Mouse (Mus musculus) brain, adult 2 months (tissue): ENCODE measurements around the gene Grn.
"Not testable (repeated sequence)": the region's sequence is repeated elsewhere in the genome, so short reads cannot be mapped to it uniquely, and the experiment has no call there.

ENCODE experiments used
- DNase-seq: peaks from one replicate; pipeline ENCODE4 v3.0.0; 2011; ENCODE audit warnings: low read depth, low spot score

The Grn gene

DNA sequence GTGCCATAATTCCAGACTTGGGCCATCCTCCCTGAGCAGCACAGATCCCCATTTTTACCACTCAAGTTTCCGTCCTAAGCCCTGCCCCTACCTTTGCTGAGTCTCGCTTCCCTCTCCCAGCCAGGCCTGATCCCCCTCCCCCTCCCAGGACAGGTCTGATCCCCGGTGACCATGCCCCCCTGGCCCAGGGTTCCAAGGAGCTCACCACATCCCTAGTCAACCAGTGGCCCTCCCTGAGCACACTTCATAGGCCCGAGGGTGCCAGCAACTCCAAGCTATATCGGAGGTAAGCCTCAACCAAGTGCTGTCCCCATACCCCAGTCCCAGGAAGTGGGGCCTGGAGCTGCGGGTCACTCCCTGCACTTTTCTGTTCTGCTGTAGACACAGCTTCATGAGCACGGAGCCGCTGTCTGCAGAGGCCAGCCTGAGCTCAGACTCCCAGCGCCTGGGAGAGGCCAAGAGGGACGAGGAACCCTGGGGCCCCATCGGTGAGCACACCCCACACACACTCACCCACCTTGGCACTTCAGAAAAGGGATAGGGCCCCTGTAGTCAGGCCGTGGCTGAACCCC, 29.5 kb upstream of the Grn start:
- DNase-seq, result no peak

- no peak for DNase-seq
Measured at GRCm38 (mm10) chr11:102401898-102402500, 28.1 kb upstream of the Grn start.

DNA sequence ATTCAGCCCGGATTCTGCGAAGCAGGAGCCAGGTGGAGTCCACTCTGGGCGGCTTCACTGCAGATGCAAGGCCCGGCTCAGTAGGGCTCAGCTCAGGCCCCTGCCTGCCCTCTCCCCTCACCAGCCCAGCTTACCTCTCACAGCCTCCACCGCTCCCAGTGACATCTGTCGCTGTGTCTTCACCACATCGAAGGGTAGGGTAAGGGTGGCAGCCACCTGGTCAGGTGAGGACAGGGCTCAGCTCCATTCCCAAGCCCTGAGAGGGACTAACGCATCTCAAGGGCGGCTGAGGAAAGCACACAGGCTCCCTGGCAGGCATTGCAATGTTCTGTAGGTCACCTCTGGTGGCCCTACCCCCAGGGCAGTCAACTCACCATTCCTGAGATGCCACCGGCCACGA, 26.5 kb upstream of the Grn start:
- no peak for DNase-seq

- peak; percentile 22 for DNase-seq
Measured at GRCm38 (mm10) chr11:102404161-102405010, 25.7 kb upstream of the Grn start.

GRCm38 (mm10) chr11:102405544-102406285, 24.4 kb upstream of the Grn start:
- DNase-seq, result no peak

DNA sequence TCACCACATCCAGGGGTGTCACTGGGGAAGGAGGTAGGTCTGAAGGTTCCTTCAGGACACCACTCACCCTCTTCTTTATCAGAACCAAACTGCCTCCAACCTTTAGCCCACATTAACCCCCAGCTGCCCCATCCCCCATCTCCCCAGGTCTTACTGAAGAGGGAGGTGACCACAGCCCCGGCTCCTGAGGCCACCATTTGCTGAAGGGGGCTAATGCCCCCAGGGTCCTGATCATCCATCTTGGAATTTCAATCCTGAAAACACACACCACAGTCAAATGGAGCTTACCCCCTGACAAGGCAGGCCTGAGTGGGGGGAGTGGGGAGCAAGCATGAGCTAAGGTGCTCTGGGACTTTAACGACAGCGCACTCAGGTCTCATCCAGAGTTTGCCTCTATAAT, 23.7 kb upstream of the Grn start:
- no peak for DNase-seq

DNA sequence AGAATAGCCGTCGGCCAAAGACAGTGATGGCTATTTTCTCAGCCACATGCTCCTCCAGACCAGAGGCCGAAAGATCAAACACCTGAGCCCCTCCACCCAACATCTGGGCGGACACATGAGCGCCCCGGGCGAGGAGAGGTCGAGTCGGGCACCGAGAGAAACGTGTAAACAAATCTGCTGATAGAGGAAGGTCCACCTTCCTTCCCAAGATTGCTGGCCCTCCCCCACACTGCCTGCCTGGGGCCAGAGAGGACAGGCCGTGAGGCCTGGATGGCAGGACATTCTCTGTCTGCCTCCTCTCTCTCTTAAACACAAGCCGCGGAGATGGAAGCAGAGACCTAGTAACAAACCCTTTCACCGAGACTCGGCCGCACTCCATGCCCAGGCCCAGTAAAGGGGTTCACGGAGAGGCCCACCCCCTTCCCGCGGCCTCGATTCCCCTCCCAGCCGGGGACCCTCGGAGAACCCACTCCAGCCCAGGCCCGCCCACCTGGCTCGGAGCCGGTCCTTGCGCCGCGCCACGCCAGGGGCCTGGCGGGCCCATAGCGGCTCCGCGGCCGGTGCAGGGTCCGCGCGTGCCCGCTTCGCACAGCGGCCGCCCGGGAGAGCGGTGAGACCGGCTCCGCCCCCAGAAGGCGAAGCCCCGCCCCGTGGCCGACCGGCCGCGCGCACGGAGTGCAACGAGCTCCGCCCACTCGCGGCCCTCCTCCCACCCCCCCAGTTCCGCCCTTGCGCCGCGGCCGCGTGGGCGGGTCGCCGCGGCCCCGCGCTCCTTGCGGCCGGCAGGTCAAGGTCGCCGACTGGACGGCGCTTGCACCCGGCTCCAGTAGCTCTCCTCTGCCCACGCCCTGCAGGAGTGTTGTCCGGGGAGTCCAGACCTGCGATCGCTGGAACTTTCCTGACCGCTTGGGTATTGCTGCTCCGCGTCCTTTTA, 22.9 kb upstream of the Grn start:
- peak; percentile 96 for DNase-seq

- no peak for DNase-seq
Measured at GRCm38 (mm10) chr11:102407834-102408215, 22.3 kb upstream of the Grn start, which contains the start of gene Slc25a39. Gene Slc25a39 (minus strand): TSS chr11:102407946.

DNA sequence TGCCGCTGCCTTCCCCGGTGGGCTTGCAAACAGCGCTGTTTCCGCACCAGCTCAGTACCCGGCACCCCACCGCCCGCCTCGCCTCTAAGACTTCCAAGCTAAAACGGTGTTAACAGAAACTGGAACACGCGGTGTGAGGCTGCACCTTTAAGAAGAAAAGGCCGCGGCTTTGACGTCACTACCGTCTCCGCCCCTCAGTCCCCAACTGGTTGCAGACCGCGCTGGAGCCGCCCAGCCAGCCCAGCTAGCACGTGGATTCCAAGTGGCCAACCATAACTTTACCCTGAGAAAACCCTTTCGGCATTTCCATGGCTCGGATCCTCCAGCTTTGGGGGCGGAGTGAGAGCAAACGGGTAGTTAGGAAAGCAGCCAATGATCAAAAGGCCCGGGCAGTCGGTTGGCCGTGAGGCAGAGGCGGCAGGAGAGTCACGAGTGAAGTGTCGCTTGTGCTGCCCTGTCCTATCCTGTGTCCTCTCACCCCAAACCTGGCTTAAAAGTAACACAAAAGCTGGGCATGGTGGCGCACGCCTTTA, 21.7 kb upstream of the Grn start:
- DNase-seq, result peak; percentile 100

DNA sequence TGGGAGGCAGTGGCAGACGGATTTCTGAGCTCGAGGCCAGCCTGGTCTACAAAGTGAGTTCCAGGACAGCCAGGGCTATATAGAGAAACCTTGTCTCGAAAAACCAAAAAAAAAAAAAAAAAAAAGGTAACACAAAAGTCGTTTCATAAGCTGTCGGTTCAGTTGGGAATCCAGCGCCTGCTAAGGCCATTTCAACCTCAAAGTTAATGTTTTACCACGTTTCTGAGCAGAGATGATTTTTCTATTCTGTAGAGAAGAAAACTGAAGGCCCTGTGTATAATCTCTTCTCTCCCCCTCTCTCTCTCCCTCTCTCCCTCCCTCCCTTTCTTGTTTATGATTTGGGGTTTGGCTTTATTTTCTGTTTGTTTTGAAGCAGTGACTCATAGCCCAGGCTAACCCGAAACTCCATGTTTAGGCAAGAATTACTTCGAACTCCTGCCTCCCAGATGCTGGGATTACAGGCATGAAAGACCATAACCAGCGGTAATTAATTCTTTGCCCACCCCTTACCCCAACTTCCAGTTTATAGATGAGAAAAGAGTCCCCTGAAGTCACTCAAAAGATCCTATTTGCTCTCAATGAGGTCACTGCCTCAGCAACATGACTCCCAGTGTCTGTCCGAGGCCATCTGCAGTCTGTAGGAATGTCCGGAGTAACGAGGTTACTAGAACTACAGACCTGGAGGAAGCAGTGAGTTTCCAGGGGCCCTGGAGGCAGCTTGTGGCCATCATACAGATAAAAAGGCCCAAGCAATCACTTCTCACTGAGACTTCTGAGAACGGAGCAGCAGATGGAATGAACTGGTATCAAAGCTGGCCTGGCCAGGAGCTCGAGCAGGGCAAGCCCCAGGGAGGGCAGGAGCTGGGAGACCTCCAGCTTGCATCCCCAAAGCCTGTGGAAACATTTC, 21.0 kb upstream of the Grn start:
- DNase-seq, result no peak

GRCm38 (mm10) chr11:102409795-102410330, 20.3 kb upstream of the Grn start:
- DNase-seq, result no peak

DNA sequence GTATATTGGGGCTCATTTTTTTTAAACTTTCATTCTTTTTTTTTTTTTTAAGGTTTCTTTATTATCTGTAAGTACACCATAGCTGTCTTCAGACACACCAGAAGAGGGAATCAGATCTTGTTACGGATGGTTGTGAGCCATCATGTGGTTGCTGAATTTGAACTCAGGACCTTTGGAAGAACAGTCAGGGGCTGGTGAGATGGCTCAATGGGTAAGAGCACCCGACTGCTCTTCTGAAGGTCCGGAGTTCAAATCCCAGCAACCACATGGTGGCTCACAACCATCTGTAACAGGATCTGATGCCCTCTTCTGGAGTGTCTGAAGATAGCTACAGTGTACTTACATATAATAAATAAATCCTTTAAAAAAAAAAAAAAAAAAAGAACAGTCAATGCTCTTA, 19.8 kb upstream of the Grn start:
- not testable (repeated sequence) for DNase-seq

DNA sequence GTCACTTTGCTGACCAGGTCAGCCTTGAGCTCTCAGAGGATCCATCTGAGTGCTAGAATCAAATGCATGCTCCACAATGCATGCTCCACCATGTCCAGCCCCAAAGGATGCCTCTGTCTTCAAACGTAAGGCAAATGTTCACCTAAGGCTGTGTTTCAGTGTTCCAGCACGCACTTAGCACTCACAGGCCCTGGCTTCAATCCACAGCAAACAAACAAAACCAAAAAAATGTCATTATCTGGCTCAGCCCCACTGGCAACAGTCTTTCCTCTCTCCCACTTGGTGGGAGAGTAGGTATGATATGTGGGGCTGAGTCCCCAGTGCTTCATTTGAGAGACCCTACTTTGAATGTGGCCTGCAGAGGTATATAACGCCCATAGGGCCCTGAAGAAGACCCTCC, 19.1 kb upstream of the Grn start:
- no peak for DNase-seq

DNA sequence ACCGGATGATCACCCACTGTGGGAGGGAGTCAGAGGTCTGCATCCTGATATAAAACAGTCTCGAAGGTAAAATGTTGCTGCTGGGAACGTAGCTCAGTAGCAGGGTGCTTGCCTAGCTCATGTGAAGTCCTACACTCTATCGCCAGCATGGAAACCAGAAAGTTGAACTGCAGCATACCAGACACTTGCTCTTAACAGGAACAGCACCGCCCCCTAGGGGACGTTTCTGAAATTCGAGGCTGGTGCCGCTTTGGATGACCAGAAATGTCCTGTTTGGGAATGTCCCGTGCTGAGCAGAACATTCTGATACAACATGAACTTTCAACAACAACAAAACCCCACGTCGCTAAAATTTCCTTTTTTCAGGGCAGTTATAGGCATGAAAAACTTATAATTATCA, 18.4 kb upstream of the Grn start:
- peak; percentile 97 for DNase-seq

- no peak for DNase-seq
Measured at GRCm38 (mm10) chr11:102413059-102413458, 17.1 kb upstream of the Grn start.

DNA sequence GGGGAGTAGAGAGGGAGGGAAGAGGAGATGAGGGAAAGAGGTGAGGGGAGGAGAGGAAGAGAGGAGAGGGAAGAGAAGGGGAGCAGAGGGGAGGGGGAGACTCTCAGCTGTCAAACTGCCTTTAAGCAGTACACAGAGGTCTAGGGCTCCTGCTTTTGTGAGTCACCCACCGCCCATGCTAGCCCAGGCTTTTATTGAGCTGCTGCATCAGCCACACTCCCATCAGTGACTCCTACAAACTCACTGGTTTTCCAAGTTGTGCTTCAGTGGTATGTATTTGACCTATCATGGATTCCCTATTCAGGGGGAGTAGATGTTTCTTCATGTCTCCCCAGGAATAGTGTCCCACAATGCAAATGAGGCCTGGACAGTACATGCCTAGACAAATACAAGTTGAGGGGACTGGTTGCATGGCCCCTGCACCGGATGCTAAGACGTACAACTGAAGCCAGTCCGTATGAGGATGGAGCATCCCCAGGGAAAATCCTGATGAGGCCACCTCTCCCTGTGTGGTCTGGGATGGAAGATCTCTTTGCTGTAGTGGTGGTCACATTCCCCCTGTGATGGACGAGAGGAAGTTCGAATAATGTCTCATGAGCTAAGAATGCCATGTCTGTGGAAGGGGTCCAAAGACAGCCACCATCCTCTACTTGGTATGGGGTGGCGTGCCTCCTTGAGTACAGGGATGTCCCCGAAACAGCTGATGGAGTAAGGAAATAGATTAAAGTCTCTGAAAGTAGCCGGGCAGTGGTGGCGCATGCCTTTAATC, 14.9 kb upstream of the Grn start:
- DNase-seq, result no peak

DNA sequence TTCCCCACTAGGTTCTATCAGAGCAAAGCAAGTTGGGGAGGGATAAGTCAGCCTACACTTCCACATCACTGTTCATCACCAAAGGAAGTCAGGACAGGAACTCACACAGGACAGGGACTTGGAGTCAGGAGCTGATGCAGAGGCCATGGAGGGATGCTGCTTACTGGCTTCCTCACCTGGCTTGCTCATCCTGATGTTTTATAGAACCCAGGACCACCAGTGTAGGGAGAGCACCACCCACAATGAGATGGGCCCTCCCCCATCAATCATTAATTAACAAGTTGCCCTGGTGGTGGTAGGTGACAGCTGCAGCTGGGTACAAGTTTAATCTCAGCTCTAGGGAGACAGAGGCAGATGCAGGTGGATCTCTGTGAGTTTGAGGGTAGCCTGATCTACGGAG, 13.0 kb upstream of the Grn start:
- DNase-seq, result no peak

DNA sequence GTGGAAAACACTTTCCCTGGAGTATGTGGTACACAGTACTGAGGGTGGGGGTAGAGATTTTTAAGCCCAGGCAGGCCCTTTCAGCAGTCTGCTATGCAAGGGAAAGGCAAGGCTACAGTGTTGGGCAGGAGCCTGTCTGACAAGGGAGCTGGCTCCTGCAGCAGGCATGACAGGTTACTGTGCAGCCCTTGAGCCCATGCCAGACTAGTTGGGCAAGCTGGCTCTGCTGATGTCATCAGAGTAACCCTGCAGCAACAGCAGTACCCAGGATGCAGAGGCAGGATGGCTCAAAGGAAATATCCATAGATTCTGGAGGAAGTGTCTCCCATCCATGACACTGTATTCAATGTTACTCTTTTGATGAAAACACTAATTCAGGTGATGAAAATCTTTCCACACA, 11.2 kb upstream of the Grn start:
- no peak for DNase-seq

DNA sequence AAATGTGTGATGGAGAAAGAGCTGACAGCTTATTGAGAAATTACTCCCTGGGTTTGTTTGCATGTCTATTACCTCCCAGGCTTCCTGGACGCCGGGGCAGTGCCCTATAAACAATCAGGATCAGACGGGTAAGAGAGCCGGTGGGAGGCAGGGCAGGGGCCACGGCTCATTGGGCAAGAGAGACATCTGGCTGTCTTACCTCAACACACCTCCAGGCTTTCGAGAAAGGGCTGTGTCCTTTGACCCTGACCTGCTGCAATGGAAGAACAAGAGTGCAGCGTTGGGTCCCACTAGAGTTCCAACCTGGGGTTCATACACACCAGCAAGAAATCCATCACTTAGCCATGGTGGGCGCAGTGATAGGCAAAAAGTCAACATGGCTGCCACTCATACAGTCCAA, 8.6 kb upstream of the Grn start:
- DNase-seq, result no peak
